Mouse (Mus musculus) kidney, embryonic 16.5 days (tissue): ENCODE results near the gene Pnmal2. TPM values are rescaled to one million over a fixed set of nuclear protein-coding genes. Genes with fewer than 3 reads are reported as not detected.

Experiments
- ATAC-seq: fragments of 200-750 bp; cut with Nextera tagmentation; 2 replicates; pipeline ENCODE4 v1.8.0; 2017; ENCODE audit warnings: moderate TSS enrichment; ENCODE audit not compliant: low FRiP score, low TSS enrichment
- H3K27ac ChIP-seq: fragments of 300-500 bp; sonication (generic); 2 replicates; pipeline ENCODE4 v1.5.1; 2014; ENCODE audit warnings: low read length
- H3K27me3 ChIP-seq: fragments of 300-500 bp; sonication (generic); 2 replicates; pipeline ENCODE4 v1.6.1; 2014; ENCODE audit warnings: low read length, control low read depth, mixed read lengths; ENCODE audit not compliant: insufficient read depth
- H3K36me3 ChIP-seq: fragments of 300-500 bp; sonication (generic); 2 replicates; pipeline ENCODE4 v1.6.1; 2014; ENCODE audit warnings: low read length, control low read depth, mixed read lengths; ENCODE audit not compliant: insufficient read depth
- H3K4me1 ChIP-seq: fragments of 300-500 bp; sonication (generic); 2 replicates; pipeline ENCODE4 v1.6.1; 2014; ENCODE audit warnings: low read length, control low read depth, mixed read lengths; ENCODE audit not compliant: insufficient read depth
- H3K4me2 ChIP-seq: fragments of 300-500 bp; sonication (generic); replicated peaks from 2 replicates; pipeline ENCODE4 v1.6.1; 2014; ENCODE audit warnings: low read depth, low read length
- H3K4me3 ChIP-seq: fragments of 300-500 bp; sonication (generic); 2 replicates; pipeline ENCODE4 v1.5.1; 2014; ENCODE audit warnings: mild to moderate bottlenecking, low read length
- H3K9ac ChIP-seq: fragments of 300-500 bp; sonication (generic); replicated peaks from 2 replicates; pipeline ENCODE4 v1.6.1; 2014; ENCODE audit warnings: low read length
- H3K9me3 ChIP-seq: fragments of 300-500 bp; sonication (generic); 2 replicates; pipeline ENCODE4 v1.6.1; 2016; ENCODE audit warnings: low read length, control low read depth
- WGBS: fragments of 180-500 bp; shearing (Covaris S2); extraction: QIAGEN DNeasy Blood & Tissue Kit; methylation state at CpG from one replicate; pipeline ENCODE4 v1.1.7; 2014; 5-methylcytosine and 5-hydroxymethylcytosine counted together
- polyA plus RNA-seq: library from polyadenylated mRNA; unstranded; fragments of >200 nt; fragmentation: Nextera tagmentation; extraction: Ambion mirVana; gene quantifications from 2 replicates; pipeline ENCODE4 v1.2.1, GENCODE M21; 2015

Pnmal2 gene
- polyA plus RNA-seq, 1 experiment from 2014 or later, result 7.4 TPM

DNA sequence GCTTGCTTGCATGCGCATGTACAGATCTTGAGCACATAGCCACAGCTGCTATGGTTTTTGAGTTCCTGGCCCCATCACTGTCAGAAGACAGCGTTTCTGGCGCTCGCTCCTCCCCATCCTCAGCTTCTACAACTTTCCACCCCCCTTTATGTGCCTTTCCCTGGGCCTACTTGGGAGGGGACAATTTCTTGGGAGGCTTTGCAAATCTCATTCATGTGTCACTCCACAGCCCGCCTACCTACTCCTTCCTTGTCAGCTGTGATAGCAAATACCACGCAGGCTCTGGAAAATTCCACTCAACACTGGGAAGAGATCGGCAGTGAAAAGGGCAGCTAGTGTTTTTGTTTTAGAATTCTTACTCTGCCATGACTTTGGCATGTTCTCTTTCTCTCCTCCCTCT lies 4.2 kb upstream of the Pnmal2 start:
- peaks cover 18% of the 10 kb centered on the region for H3K4me1 ChIP-seq
- ATAC-seq, result no peak
- no peaks in the 10 kb centered on the region for H3K9me3 ChIP-seq
- 39% methylated on average over 7 of the region's 7 CpGs for WGBS
- no peaks in the 10 kb centered on the region for H3K36me3 ChIP-seq
- peak overlapping the region; percentile 50 for H3K27ac ChIP-seq
- H3K9ac ChIP-seq, result no peak overlapping the region
- H3K27me3 ChIP-seq, result peaks cover 5% of the 10 kb centered on the region
- no peak overlapping the region for H3K4me3 ChIP-seq
- H3K4me2 ChIP-seq, result no peak overlapping the region

GRCm38 (mm10) chr7:16942861-16943260 lies 1.6 kb upstream of the Pnmal2 start:
- no peaks in the 10 kb centered on the region for H3K9me3 ChIP-seq
- ATAC-seq, result no peak
- 61% methylated on average over 4 of the region's 4 CpGs for WGBS

GRCm38 (mm10) chr7:16944808-16945315 lies 380 bp downstream of the Pnmal2 start:
- H3K27me3 ChIP-seq, result peaks cover 50% of the 10 kb centered on the region
- WGBS, result 2% methylated on average over 22 of the region's 22 CpGs

More at GRCm38 (mm10) chr7:16942861-16943260, 1.6 kb upstream of the Pnmal2 start:
- no peak overlapping the region for H3K27ac ChIP-seq
- no peaks in the 10 kb centered on the region for H3K36me3 ChIP-seq
- no peak overlapping the region for H3K4me2 ChIP-seq
- H3K4me1 ChIP-seq, result peaks cover 42% of the 10 kb centered on the region
- H3K4me3 ChIP-seq, result no peak overlapping the region
- H3K27me3 ChIP-seq, result peaks cover 30% of the 10 kb centered on the region
- no peak overlapping the region for H3K9ac ChIP-seq

GRCm38 (mm10) chr7:16945419-16945818 lies 937 bp downstream of the Pnmal2 start:
- WGBS, result 23% methylated on average over 17 of the region's 17 CpGs
- H3K36me3 ChIP-seq, result no peaks in the 10 kb centered on the region
- peak overlapping the region; percentile 71 for H3K4me3 ChIP-seq
- peak overlapping the region; percentile 5 for H3K9ac ChIP-seq
- no peak overlapping the region for H3K27ac ChIP-seq
- ATAC-seq, result no peak
- H3K9me3 ChIP-seq, result no peaks in the 10 kb centered on the region
- peaks cover 52% of the 10 kb centered on the region for H3K4me1 ChIP-seq
- peak overlapping the region; percentile 88 for H3K4me2 ChIP-seq
- H3K27me3 ChIP-seq, result peaks cover 52% of the 10 kb centered on the region

More at GRCm38 (mm10) chr7:16944808-16945315, 380 bp downstream of the Pnmal2 start:
- H3K9ac ChIP-seq, result peak overlapping the region; percentile 81
- no peaks in the 10 kb centered on the region for H3K36me3 ChIP-seq
- peak overlapping the region; percentile 88 for H3K4me2 ChIP-seq
- peaks cover 52% of the 10 kb centered on the region for H3K4me1 ChIP-seq
- ATAC-seq, result peak; percentile 46
- H3K9me3 ChIP-seq, result no peaks in the 10 kb centered on the region
- H3K4me3 ChIP-seq, result peak overlapping the region; percentile 71
- H3K27ac ChIP-seq, result no peak overlapping the region

GRCm38 (mm10) chr7:16946441-16947348 lies 2.2 kb downstream of the Pnmal2 start:
- Histone ChIP-seq H3K27ac (no peak overlapping the region), H3K4me2 (peak overlapping the region; percentile 63), H3K9me3 (no peaks in the 10 kb centered on the region), H3K36me3 (no peaks in the 10 kb centered on the region), H3K4me1 (peaks cover 48% of the 10 kb centered on the region), H3K4me3 (peak overlapping the region; percentile 44), H3K9ac (peak overlapping the region; percentile 62), H3K27me3 (peaks cover 52% of the 10 kb centered on the region)
- no peak for ATAC-seq
- 7% methylated on average over 52 of the region's 53 CpGs for WGBS

DNA sequence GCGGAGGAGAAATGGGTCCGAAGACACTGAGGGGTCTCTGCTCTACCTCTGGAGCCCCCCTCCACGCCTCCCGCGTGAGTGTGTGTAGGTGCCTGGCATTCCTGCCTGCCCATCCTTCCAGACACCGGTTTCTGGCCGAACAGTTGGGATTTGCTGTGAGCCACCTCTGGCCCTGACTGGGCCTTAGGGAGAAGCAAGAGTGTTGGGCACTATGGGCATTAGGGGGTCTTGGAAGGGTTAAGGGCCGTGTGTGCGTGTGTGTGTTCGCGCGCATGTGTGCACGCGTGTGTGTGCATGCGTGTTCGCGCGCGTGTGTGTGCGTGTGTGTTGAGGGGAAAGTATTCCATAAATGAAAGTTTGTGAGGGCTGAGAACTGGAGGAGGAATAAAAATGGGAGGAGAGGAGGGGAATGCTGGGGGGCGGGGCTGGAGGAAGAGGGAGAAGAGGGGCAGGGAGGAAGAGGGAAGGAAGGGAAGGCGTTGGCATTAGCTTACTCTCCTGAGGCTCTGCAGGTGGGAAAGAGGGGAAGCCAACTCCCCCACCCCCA lies 2.9 kb downstream of the Pnmal2 start:
- 15% methylated on average over 22 of the region's 22 CpGs for WGBS
- Histone ChIP-seq H3K9ac (peak overlapping the region; percentile 62), H3K4me1 (peaks cover 48% of the 10 kb centered on the region), H3K4me3 (peak overlapping the region; percentile 44), H3K27ac (no peak overlapping the region), H3K27me3 (peaks cover 52% of the 10 kb centered on the region), H3K4me2 (peak overlapping the region; percentile 63), H3K36me3 (no peaks in the 10 kb centered on the region), H3K9me3 (no peaks in the 10 kb centered on the region)
- no peak for ATAC-seq

DNA sequence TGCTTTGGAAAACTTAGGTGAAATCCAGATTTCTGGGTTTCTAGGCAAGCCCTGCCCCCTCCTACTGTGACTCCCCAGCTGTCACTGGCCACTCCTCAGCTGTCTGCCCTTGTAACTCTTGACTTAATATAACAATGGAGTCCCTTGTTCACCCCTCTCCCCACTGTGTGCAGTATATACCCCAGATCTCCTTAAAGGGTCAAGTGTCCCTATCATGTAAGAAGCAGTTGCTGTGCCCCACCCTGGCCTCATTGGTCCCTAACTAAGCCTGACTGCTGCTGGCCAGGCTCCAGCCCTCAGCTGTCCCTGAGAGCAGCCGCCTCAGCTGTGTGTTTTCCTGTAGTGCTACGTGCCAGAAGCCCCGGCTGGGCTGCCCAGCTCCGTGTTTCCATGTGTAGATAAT lies 3.5 kb downstream of the Pnmal2 start:
- Histone ChIP-seq H3K4me2 (0 out of 2 replicates have a peak overlapping the region, but pooled peaks have one; percentile 63), H3K4me3 (no peak overlapping the region), H3K27ac (no peak overlapping the region), H3K9me3 (no peaks in the 10 kb centered on the region), H3K9ac (no peak overlapping the region), H3K27me3 (peaks cover 52% of the 10 kb centered on the region), H3K4me1 (peaks cover 48% of the 10 kb centered on the region), H3K36me3 (no peaks in the 10 kb centered on the region)
- WGBS, result 12% methylated on average over 4 of the region's 4 CpGs
- no peak for ATAC-seq

DNA sequence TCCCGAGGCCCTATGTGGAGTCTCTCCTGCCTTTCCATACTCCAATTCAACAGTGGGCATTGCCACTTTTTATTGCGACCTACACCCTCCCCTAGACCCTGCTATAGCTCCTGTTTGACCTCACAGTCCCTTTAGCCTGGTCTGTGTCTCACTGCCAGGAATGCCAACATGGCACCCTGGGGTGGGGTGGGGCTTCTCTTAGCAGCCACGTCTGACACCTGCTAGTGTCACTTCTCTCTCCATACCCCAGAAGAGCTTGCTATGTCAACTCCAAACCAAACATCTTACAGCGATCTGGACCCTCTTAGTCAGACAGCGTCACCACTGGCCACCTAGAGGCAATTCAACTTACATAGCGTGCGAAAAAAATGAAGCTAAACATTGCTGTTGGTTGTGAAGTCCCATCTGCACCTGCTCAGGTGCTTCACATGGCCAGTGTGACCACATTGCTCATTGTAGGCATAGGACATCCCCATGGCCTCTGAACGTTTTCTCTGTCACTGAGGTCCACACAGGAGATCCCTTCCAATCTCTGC lies 4.5 kb downstream of the Pnmal2 start:
- no peak overlapping the region for H3K9ac ChIP-seq
- H3K4me2 ChIP-seq, result no peak overlapping the region
- H3K27me3 ChIP-seq, result peaks cover 52% of the 10 kb centered on the region
- no peaks in the 10 kb centered on the region for H3K9me3 ChIP-seq
- H3K36me3 ChIP-seq, result no peaks in the 10 kb centered on the region
- 70% methylated on average over 8 of the region's 8 CpGs for WGBS
- no peak overlapping the region for H3K4me3 ChIP-seq
- H3K4me1 ChIP-seq, result peaks cover 46% of the 10 kb centered on the region
- no peak overlapping the region for H3K27ac ChIP-seq
- ATAC-seq, result no peak

DNA sequence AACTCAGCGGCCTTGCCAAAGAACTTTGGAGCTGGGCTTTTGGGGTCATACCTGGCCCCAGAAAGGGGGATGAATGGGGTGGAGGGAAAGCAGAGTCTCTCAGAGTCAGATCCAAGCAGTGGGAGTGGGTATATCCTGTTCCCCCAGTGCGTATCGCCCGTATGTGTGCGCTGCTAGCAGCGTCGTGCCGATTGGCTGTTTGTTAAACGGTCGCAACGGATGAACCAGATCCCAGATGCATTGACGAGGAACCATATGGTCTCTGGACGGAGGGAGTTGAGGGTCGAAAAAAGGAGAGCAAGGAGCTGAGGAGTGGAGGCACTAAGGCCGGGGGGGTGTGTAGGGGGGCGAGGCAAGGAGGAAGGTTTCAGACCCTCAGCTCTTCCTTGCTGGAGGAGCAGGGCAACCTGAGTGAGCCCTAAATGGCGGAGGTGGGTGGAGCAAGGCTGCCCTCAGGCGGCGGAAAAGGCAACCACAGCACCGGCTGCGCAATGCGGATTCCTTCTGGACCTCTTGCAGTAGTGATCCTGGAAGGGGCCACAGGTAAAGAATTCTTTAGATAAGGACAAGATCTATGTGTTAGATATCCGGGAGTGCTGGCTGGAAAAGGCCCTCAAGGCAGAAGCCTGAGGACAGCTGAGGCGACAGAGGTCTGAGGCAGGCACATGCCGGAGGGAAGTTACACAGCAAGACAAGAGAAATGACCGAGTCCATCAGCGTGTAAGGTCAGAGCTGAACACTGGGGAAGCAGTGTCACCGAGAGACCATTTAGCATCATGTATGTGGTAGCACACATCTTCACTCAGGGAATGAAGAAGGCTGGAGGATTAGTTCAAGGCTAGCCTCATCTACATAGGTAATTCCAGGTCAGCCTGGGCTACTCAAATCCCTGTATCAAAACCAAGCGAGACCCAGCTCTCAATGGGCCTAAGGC lies 5.7 kb downstream of the Pnmal2 start:
- WGBS, result 12% methylated on average over 29 of the region's 29 CpGs
- Histone ChIP-seq H3K4me2 (peak overlapping the region; percentile 56), H3K36me3 (no peaks in the 10 kb centered on the region), H3K9me3 (no peaks in the 10 kb centered on the region), H3K27me3 (peaks cover 49% of the 10 kb centered on the region), H3K9ac (peak overlapping the region; percentile 49), H3K27ac (no peak overlapping the region), H3K4me1 (peaks cover 37% of the 10 kb centered on the region), H3K4me3 (peak overlapping the region; percentile 37)
- ATAC-seq, result peak; percentile 28
